Mouse (Mus musculus) embryonic fibroblast, embryonic 13.5 days (primary cell): ENCODE data around the gene Zranb1.

ENCODE experiments used
- CTCF ChIP-seq: IDR thresholded peaks from 2 replicates; pipeline ENCODE4 v1.5.1; 2011; ENCODE audit warnings: mild to moderate bottlenecking, control low read depth, low read length, moderate library complexity, borderline replicate concordance; ENCODE audit not compliant: insufficient read depth
- POLR2A ChIP-seq: IDR thresholded peaks from 2 replicates; pipeline ENCODE4 v1.6.1; 2011; ENCODE audit warnings: low read depth, mild to moderate bottlenecking, control low read depth, low read length, moderate library complexity

GRCm38 (mm10) chr7:133014631-133015030 lies 83.7 kb downstream of the Zranb1 start:
- no peak for TF ChIP-seq CTCF
- TF ChIP-seq POLR2A, result no peak
